Mouse (Mus musculus): ENCODE data around the gene Arhgap27. TPM values are rescaled to one million over a fixed set of nuclear protein-coding genes. Genes with fewer than 3 reads are reported as not detected.
"Not testable (repeated sequence)": the region's sequence is repeated elsewhere in the genome, so short reads cannot be mapped to it uniquely, and the experiment has no call there.

Gene Arhgap27
- polyA plus RNA-seq, 1 experiment from 2014 or later = 40.2 TPM

GRCm38 (mm10) chr11:103311960-103312611 is 51.4 kb downstream of the Arhgap27 start:
- H3K4me1 ChIP-seq (ENCODE audit: control insufficient read depth, insufficient read depth, low read length) = peaks cover 18% of the 10 kb centered on the region
- H3K9me3 ChIP-seq (ENCODE audit: control insufficient read depth, low read length) = no peaks in the 10 kb centered on the region
- peak overlapping the region; percentile 71; the same call in 1 of the 2 replicates for H3K9ac ChIP-seq (ENCODE audit: low read depth, low read length)
- peak overlapping the region; percentile 73 for H3K4me2 ChIP-seq (ENCODE audit: low read depth, low read length)
- H3K4me3 ChIP-seq (ENCODE audit: low read length) = peak overlapping the region; percentile 41
- peak overlapping the region; percentile 45 for H3K27ac ChIP-seq (ENCODE audit: low read length)
- peak; percentile 83 for ATAC-seq
- H3K36me3 ChIP-seq (ENCODE audit: control insufficient read depth, insufficient read depth, low read length) = no peaks in the 10 kb centered on the region
- 2% methylated on average over 27 of the region's 30 CpGs for WGBS
- no peaks in the 10 kb centered on the region for H3K27me3 ChIP-seq (replicated peaks; ENCODE audit: control insufficient read depth, insufficient read depth, low read length)

GRCm38 (mm10) chr11:103309956-103310574 is 53.4 kb downstream of the Arhgap27 start:
- no peak overlapping the region for H3K4me3 ChIP-seq (ENCODE audit: low read length)
- ATAC-seq = no peak
- no peaks in the 10 kb centered on the region for H3K9me3 ChIP-seq (ENCODE audit: control insufficient read depth, low read length)
- H3K4me1 ChIP-seq (ENCODE audit: control insufficient read depth, insufficient read depth, low read length) = peaks cover 15% of the 10 kb centered on the region
- no peak overlapping the region for H3K9ac ChIP-seq (ENCODE audit: low read depth, low read length)
- H3K27ac ChIP-seq (ENCODE audit: low read length) = no peak overlapping the region
- no peaks in the 10 kb centered on the region for H3K27me3 ChIP-seq (replicated peaks; ENCODE audit: control insufficient read depth, insufficient read depth, low read length)
- 70% methylated on average over 10 of the region's 10 CpGs for WGBS
- no peaks in the 10 kb centered on the region for H3K36me3 ChIP-seq (ENCODE audit: control insufficient read depth, insufficient read depth, low read length)
- no peak overlapping the region for H3K4me2 ChIP-seq (ENCODE audit: low read depth, low read length)

GRCm38 (mm10) chr11:103307910-103308309 is 55.6 kb downstream of the Arhgap27 start:
- no peaks in the 10 kb centered on the region for H3K36me3 ChIP-seq (ENCODE audit: control insufficient read depth, insufficient read depth, low read length)
- no peak overlapping the region for H3K27ac ChIP-seq (ENCODE audit: low read length)
- peaks cover 12% of the 10 kb centered on the region for H3K4me1 ChIP-seq (ENCODE audit: control insufficient read depth, insufficient read depth, low read length)
- no peak overlapping the region for H3K4me3 ChIP-seq (ENCODE audit: low read length)
- no peak overlapping the region for H3K9ac ChIP-seq (ENCODE audit: low read depth, low read length)
- H3K9me3 ChIP-seq (ENCODE audit: control insufficient read depth, low read length) = no peaks in the 10 kb centered on the region
- ATAC-seq = 0 out of 2 replicates have a peak, but pooled peaks have one; percentile 33
- no peaks in the 10 kb centered on the region for H3K27me3 ChIP-seq (replicated peaks; ENCODE audit: control insufficient read depth, insufficient read depth, low read length)
- 35% methylated on average over 8 of the region's 8 CpGs for WGBS
- no peak overlapping the region for H3K4me2 ChIP-seq (ENCODE audit: low read depth, low read length)

- ATAC-seq = no peak
- Histone ChIP-seq H3K4me1 (ENCODE audit: control insufficient read depth, insufficient read depth, low read length) (peaks cover 4% of the 10 kb centered on the region; the same call in 1 of the 2 replicates), H3K9me3 (ENCODE audit: control insufficient read depth, low read length) (no peaks in the 10 kb centered on the region), H3K27me3 (replicated peaks; ENCODE audit: control insufficient read depth, insufficient read depth, low read length) (no peaks in the 10 kb centered on the region), H3K4me2 (ENCODE audit: low read depth, low read length) (no peak overlapping the region), H3K36me3 (ENCODE audit: control insufficient read depth, insufficient read depth, low read length) (no peaks in the 10 kb centered on the region), H3K4me3 (ENCODE audit: low read length) (no peak overlapping the region), H3K27ac (ENCODE audit: low read length) (no peak overlapping the region), H3K9ac (ENCODE audit: low read depth, low read length) (no peak overlapping the region)
- 86% methylated on average over 9 of the region's 9 CpGs for WGBS
Measured at GRCm38 (mm10) chr11:103304525-103304924, 59.0 kb downstream of the Arhgap27 start.

GRCm38 (mm10) chr11:103294772-103295171 is 68.7 kb downstream of the Arhgap27 start:
- Histone ChIP-seq H3K9ac (ENCODE audit: low read depth, low read length) (no peak overlapping the region), H3K4me3 (ENCODE audit: low read length) (no peak overlapping the region), H3K4me1 (ENCODE audit: control insufficient read depth, insufficient read depth, low read length) (peaks cover 9% of the 10 kb centered on the region; the same call in 1 of the 2 replicates), H3K27ac (ENCODE audit: low read length) (no peak overlapping the region), H3K9me3 (ENCODE audit: control insufficient read depth, low read length) (no peaks in the 10 kb centered on the region), H3K36me3 (ENCODE audit: control insufficient read depth, insufficient read depth, low read length) (no peaks in the 10 kb centered on the region), H3K4me2 (ENCODE audit: low read depth, low read length) (no peak overlapping the region), H3K27me3 (replicated peaks; ENCODE audit: control insufficient read depth, insufficient read depth, low read length) (no peaks in the 10 kb centered on the region)
- WGBS = 87% methylated on average over 7 of the region's 7 CpGs
- no peak for ATAC-seq

GRCm38 (mm10) chr11:103294066-103294465 is 69.4 kb downstream of the Arhgap27 start:
- H3K9ac ChIP-seq (ENCODE audit: low read depth, low read length) = no peak overlapping the region
- H3K4me1 ChIP-seq (ENCODE audit: control insufficient read depth, insufficient read depth, low read length) = peaks cover 9% of the 10 kb centered on the region; the same call in 1 of the 2 replicates
- H3K9me3 ChIP-seq (ENCODE audit: control insufficient read depth, low read length) = no peaks in the 10 kb centered on the region
- H3K4me3 ChIP-seq (ENCODE audit: low read length) = no peak overlapping the region
- no peak overlapping the region for H3K4me2 ChIP-seq (ENCODE audit: low read depth, low read length)
- no peak for ATAC-seq
- H3K27ac ChIP-seq (ENCODE audit: low read length) = no peak overlapping the region
- no peaks in the 10 kb centered on the region for H3K36me3 ChIP-seq (ENCODE audit: control insufficient read depth, insufficient read depth, low read length)
- WGBS = 84% methylated on average over 6 of the region's 6 CpGs
- no peaks in the 10 kb centered on the region for H3K27me3 ChIP-seq (replicated peaks; ENCODE audit: control insufficient read depth, insufficient read depth, low read length)

GRCm38 (mm10) chr11:103292890-103293287 is 70.6 kb downstream of the Arhgap27 start:
- no peak overlapping the region for H3K4me3 ChIP-seq (ENCODE audit: low read length)
- H3K27me3 ChIP-seq (replicated peaks; ENCODE audit: control insufficient read depth, insufficient read depth, low read length) = no peaks in the 10 kb centered on the region
- H3K4me1 ChIP-seq (ENCODE audit: control insufficient read depth, insufficient read depth, low read length) = peaks cover 9% of the 10 kb centered on the region; the same call in 1 of the 2 replicates
- WGBS = 76% methylated on average over 5 of the region's 5 CpGs
- no peak overlapping the region for H3K9ac ChIP-seq (ENCODE audit: low read depth, low read length)
- no peaks in the 10 kb centered on the region for H3K9me3 ChIP-seq (ENCODE audit: control insufficient read depth, low read length)
- H3K27ac ChIP-seq (ENCODE audit: low read length) = no peak overlapping the region
- H3K36me3 ChIP-seq (ENCODE audit: control insufficient read depth, insufficient read depth, low read length) = no peaks in the 10 kb centered on the region
- no peak for ATAC-seq
- H3K4me2 ChIP-seq (ENCODE audit: low read depth, low read length) = no peak overlapping the region

GRCm38 (mm10) chr11:103292152-103292889 is 71.2 kb downstream of the Arhgap27 start:
- Histone ChIP-seq H3K27ac (ENCODE audit: low read length) (no peak overlapping the region), H3K4me2 (ENCODE audit: low read depth, low read length) (no peak overlapping the region), H3K36me3 (ENCODE audit: control insufficient read depth, insufficient read depth, low read length) (no peaks in the 10 kb centered on the region), H3K27me3 (replicated peaks; ENCODE audit: control insufficient read depth, insufficient read depth, low read length) (no peaks in the 10 kb centered on the region), H3K4me1 (ENCODE audit: control insufficient read depth, insufficient read depth, low read length) (peaks cover 9% of the 10 kb centered on the region; the same call in 1 of the 2 replicates), H3K9ac (ENCODE audit: low read depth, low read length) (no peak overlapping the region), H3K9me3 (ENCODE audit: control insufficient read depth, low read length) (no peaks in the 10 kb centered on the region), H3K4me3 (ENCODE audit: low read length) (no peak overlapping the region)
- ATAC-seq = no peak
- WGBS = 16% methylated on average over 14 of the region's 14 CpGs

GRCm38 (mm10) chr11:103290841-103291240 is 72.7 kb downstream of the Arhgap27 start:
- not testable (repeated sequence) for ATAC-seq; H3K4me3 ChIP-seq (ENCODE audit: low read length); H3K4me2 ChIP-seq (ENCODE audit: low read depth, low read length); H3K9me3 ChIP-seq (ENCODE audit: control insufficient read depth, low read length); H3K36me3 ChIP-seq (ENCODE audit: control insufficient read depth, insufficient read depth, low read length); H3K27me3 ChIP-seq (replicated peaks; ENCODE audit: control insufficient read depth, insufficient read depth, low read length); H3K27ac ChIP-seq (ENCODE audit: low read length); H3K9ac ChIP-seq (ENCODE audit: low read depth, low read length)
- H3K4me1 ChIP-seq (ENCODE audit: control insufficient read depth, insufficient read depth, low read length) = peaks cover 10% of the 10 kb centered on the region; the same call in 1 of the 2 replicates
- WGBS = 90% methylated on average over 7 of the region's 7 CpGs
